Mouse (Mus musculus) CD4-positive, CD25-positive, alpha-beta regulatory T cell, adult 4 months (primary cell): Measurements from ENCODE around the gene Traip. TPM values are rescaled to one million over a fixed set of nuclear protein-coding genes. Genes with fewer than 3 reads are reported as not detected.
A peak's percentile ranks its signal among the peaks of the same experiment; 100 is the strongest.
"Not testable (repeated sequence)": the region's sequence is repeated elsewhere in the genome, so short reads cannot be mapped to it uniquely, and the experiment has no call there.

Source experiments
- ATAC-seq: one replicate; pipeline ENCODE4 v1.8.0; 2017
- polyA plus RNA-seq, 2 experiments: library from polyadenylated mRNA; unstranded; fragments of 100-300 nt; shearing (Covaris generic); gene quantifications; one replicate each; pipeline ENCODE4 v1.2.1; 2017

The Traip gene
- polyA plus RNA-seq, 2 experiments from 2014 or later, result 2.4 to 5.1 TPM

DNA sequence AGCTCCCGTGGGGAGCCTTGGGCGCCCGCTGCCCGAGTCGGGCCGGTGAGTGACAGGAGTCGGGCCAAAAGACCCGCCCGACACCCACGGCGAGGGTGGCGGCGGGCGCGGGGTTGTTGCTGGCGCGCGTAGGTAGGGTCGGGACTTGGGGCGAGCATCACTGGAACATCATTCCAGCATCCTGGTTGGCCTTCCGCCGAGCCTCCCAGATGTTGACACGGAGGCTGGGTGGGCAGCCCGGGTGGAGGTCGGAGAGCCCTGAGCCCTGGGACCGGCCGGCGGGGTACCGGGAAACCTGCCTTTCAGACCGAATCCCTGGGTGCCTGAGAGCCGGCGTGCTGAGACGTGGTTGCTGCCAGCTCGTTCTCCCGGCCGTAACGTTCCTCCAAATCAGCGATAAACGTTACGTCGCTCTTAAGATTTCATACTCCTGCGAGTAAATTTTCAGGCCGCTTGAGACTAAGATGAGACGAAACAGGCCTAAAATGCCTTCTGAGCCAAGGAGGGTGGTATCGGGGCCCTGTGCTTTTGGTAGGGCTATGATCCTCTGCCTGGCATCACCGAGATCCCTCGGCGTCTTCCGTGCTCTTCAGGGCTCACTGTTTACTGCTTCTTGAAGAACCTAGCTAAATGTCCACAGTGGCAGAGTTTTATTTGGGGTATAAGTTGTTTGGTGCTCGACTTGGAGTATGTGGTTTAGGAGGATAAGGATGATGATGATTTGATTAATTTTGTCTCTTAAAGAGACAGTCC, 53.0 kb downstream of the Traip start:
- peak; percentile 29 for ATAC-seq

DNA sequence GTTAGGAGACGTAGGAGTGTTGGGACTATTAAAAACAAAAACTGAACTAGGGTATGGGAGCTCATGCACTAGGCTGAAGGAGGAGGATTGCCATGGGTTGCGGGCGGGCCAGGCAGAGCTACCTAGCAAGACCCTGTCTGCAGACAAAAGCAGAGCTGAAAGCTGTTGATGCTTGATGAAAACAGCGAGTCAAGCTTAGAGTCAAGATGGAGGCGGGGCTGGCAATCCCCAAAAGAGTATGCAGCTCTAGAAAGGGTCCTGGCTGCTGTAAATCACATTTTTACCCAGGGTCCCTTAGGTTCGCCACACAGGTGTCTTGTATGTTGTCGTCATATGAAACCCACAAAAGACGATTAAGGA, 53.6 kb downstream of the Traip start:
- no peak for ATAC-seq

DNA sequence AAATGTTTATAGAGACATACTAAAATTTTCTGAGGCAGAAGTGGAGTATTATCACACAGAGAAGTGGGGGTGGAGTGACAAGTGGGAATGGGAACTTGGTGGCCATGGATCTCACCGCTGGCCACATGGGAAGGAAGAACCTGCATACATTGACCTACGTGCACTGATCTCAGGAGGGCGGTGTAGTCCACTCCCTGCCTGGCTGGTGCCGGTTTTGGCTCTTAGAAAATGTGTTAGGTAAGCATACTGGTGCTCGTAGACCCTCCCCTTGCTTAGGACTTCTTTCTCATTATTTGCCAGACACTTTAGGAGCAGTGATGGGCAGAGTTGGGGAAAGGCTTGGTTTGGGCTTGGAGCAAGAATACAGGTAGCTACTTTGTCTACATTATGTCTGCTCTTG, 58.1 kb downstream of the Traip start:
- no peak for ATAC-seq

DNA sequence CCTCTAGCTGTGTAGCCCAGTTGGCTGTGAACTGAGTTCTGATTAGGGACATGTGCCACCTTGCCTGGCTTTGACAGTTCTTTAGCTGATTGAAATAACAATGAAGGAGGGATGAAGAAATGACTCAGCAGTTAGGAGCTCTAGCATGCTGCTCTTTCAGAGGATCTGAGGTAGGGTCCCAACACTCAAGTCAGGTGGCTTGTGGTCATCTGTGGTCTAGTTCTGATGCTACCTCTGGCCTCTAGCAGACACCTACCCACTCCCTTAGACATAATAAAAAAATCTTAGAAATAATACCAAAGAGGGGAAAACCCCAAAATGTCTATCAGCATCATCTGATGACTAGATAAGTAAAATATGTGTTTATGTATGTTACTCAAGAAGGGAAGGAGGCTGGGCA, 60.4 kb downstream of the Traip start:
- ATAC-seq, result peak; percentile 75

DNA sequence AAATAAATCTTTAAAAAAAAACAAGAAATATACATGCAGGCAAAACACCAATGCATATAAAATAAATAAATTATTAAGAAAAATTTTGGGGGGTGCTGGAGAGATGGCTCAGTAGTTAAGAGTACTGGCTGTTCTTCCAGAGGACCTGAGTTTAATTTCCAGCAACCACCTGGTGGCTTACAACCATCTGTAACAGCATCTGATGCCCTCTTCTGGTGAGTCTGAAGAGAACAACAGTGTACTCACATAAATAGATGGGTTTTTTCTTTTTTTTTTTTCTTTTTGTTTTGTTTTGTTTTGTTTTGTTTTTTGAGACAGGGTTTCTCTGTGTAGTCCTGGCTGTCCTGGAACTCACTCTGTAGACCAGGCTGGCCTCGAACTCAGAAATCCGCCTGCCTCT, 63.6 kb downstream of the Traip start:
- ATAC-seq, result not testable (repeated sequence)

GRCm38 (mm10) chr9:108017127-108017526, 67.2 kb downstream of the Traip start:
- no peak for ATAC-seq

DNA sequence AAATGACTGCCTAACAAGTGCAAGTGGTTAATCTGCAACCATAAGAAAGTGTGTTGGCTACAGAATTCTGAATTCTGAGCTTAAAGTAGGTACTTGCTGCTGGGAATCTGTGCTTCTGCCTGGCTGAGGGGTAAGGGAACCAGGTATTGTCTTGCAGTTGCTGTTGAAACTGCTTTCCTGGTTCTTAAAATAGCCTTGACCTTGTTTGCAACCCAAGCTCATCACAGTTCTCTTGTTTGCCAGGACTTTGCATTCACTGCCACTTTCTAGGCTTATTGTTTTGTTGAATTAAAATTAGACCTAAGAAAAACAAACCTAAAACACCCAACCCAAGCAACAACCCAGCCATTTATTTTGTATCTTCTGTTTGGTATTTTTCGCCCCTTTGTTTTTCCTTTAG, 70.8 kb downstream of the Traip start:
- no peak for ATAC-seq

Other genes starting within 250 kb of the Traip start
- gene Sema3f, start 239.7 kb upstream of the Traip start, polyA plus RNA-seq, result not detected
- 100 to 1,000 TPM; 280 to 324 TPM for gene Rbm5, start 179.1 kb upstream of the Traip start, polyA plus RNA-seq
- gene Rbm6, start 76.9 kb upstream of the Traip start, polyA plus RNA-seq, result 100 to 1,000 TPM in 1 of 2 experiments, 10 to 100 TPM in 1; 98.3 to 137 TPM
- 10 to 100 TPM; 12.8 to 15.4 TPM for gene Mon1a, start 62.0 kb upstream of the Traip start, polyA plus RNA-seq
- gene Mst1r, start 43.3 kb upstream of the Traip start, polyA plus RNA-seq, result not detected
- gene Actl11, start 21.7 kb upstream of the Traip start, polyA plus RNA-seq, result not detected
- gene Camkv, start 14.5 kb upstream of the Traip start, polyA plus RNA-seq, result not detected
- gene Uba7, start 25.4 kb downstream of the Traip start, polyA plus RNA-seq, result 100 to 1,000 TPM; 184 to 299 TPM
- gene Gm20661, start 32.9 kb downstream of the Traip start, polyA plus RNA-seq, result not detected
- under 1 TPM; 0.63 to 0.87 TPM for gene Inka1, start 35.7 kb downstream of the Traip start, polyA plus RNA-seq
- gene Cdhr4, start 42.4 kb downstream of the Traip start, polyA plus RNA-seq, result 1 to 10 TPM in 1 of 2 experiments, under 1 TPM in 1; 0.39 to 1.8 TPM
- not detected for gene Gm20662, start 46.2 kb downstream of the Traip start, polyA plus RNA-seq
- 100 to 1,000 TPM in 1 of 2 experiments, 10 to 100 TPM in 1; 65.9 to 118 TPM for gene Ip6k1, start 52.4 kb downstream of the Traip start, polyA plus RNA-seq
- gene Gmppb, start 99.1 kb downstream of the Traip start, polyA plus RNA-seq, result 10 to 100 TPM; 18.0 to 25.0 TPM
- gene Amigo3, start 103.0 kb downstream of the Traip start, polyA plus RNA-seq, result 1 to 10 TPM; 2.0 to 2.8 TPM
- gene Mst1, start 130.3 kb downstream of the Traip start, polyA plus RNA-seq, result 1 to 10 TPM; 1.4 to 1.5 TPM
- gene Rnf123, start 133.2 kb downstream of the Traip start, polyA plus RNA-seq, result 10 to 100 TPM; 68.1 to 87.9 TPM
- 10 to 100 TPM; 52.2 to 70.5 TPM for gene Apeh, start 144.5 kb downstream of the Traip start, polyA plus RNA-seq
- gene Bsn, start 240.2 kb downstream of the Traip start, polyA plus RNA-seq, result under 1 TPM; 0.10 to 0.23 TPM